Comparison of ENCODE assay signal across 14 mouse cellular contexts in genomic region chrX:72644691-72645090, GRCm38 (mm10). TPM values are rescaled to one million over a fixed set of nuclear protein-coding genes. Genes with fewer than 3 reads are reported as not detected.
DNase-seq lines count a peak whose midpoint lies in the region; ATAC-seq and TF ChIP-seq lines count a peak whose summit lies in the region.
"Had no signal": no experiment of that assay in that cellular context is flagged by ENCODE, and none has a peak within 500 bp of the region (broad histone marks: within the 10 kb centered on the region; RNA-seq: fewer than 3 reads in every experiment).

No protein-coding gene starts in this region.

- no peak overlapping the region for H3K9ac ChIP-seq in kidney, embryonic 15.5 days
- H3K9ac ChIP-seq: limb, embryonic 15.5 days; neural tube, embryonic 15.5 days had no signal

- intact Hi-C loops in gastrocnemius, adult 2 months (cut with DNase I) = no loop called here

- TF ChIP-seq CTCF in E14TG2a.4 (conservative IDR thresholded peaks at IDR 0.05; ENCODE audit: low read length) = peak; percentile 23
- no peak for TF ChIP-seq CTCF in gastrocnemius, adult 2 months (IDR thresholded peaks at IDR 0.05)

- H3K4me1 ChIP-seq in kidney, embryonic 15.5 days = no peaks in the 10 kb centered on the region
- no peaks in the 10 kb centered on the region for H3K4me1 ChIP-seq in E14TG2a.4 (replicated peaks; ENCODE audit: low read depth, low read length)
- H3K4me1 ChIP-seq: limb, embryonic 15.5 days; neural tube, embryonic 15.5 days had no signal

- no peak overlapping the region for H3K4me2 ChIP-seq in kidney, embryonic 15.5 days
- H3K4me2 ChIP-seq: limb, embryonic 15.5 days; neural tube, embryonic 15.5 days had no signal

- no peaks in the 10 kb centered on the region for H3K36me3 ChIP-seq in kidney, embryonic 15.5 days
- no peaks in the 10 kb centered on the region for H3K36me3 ChIP-seq in E14TG2a.4 (ENCODE audit: insufficient read depth, low read length)
- H3K36me3 ChIP-seq: limb, embryonic 15.5 days; neural tube, embryonic 15.5 days had no signal

- DNase-seq in kidney, adult 9 months = peak; percentile 0
- DNase-seq in 416B (ENCODE audit: low read depth) = peak; percentile 9
- DNase-seq in embryo, embryonic 10.5 days (ENCODE audit: low spot score) = peak; percentile 15
- DNase-seq in thymus, postnatal 25 days = no peak
- no peak for DNase-seq in gastrocnemius, adult 2 months
- DNase-seq: adrenal gland, postnatal 25 days; layer of hippocampus, postnatal 36 days had no signal

- no peaks in the 10 kb centered on the region for H3K9me3 ChIP-seq in kidney, embryonic 15.5 days (replicated peaks)
- H3K9me3 ChIP-seq in E14TG2a.4 (ENCODE audit: low read length) = no peaks in the 10 kb centered on the region
- H3K9me3 ChIP-seq: limb, embryonic 15.5 days; neural tube, embryonic 15.5 days had no signal

- 43% methylated on average over 2 of the region's 2 CpGs for WGBS in kidney, embryonic 15.5 days

- no peak overlapping the region for H3K4me3 ChIP-seq in kidney, embryonic 15.5 days (replicated peaks)
- H3K4me3 ChIP-seq in E14TG2a.4 (replicated peaks; ENCODE audit: low read length) = no peak overlapping the region
- no peak overlapping the region for H3K4me3 ChIP-seq in gastrocnemius, adult 2 months
- H3K4me3 ChIP-seq: limb, embryonic 15.5 days; neural tube, embryonic 15.5 days had no signal

- H3K27me3 ChIP-seq in kidney, embryonic 15.5 days = no peaks in the 10 kb centered on the region; the same call in 1 of the 2 replicates
- no peaks in the 10 kb centered on the region for H3K27me3 ChIP-seq in E14TG2a.4 (ENCODE audit: insufficient read depth, low read length)
- H3K27me3 ChIP-seq: limb, embryonic 15.5 days; neural tube, embryonic 15.5 days had no signal

- no peak overlapping the region for H3K27ac ChIP-seq in kidney, embryonic 15.5 days
- H3K27ac ChIP-seq in gastrocnemius, adult 2 months = no peak overlapping the region
- H3K27ac ChIP-seq: limb, embryonic 15.5 days; neural tube, embryonic 15.5 days had no signal

- no peak for ATAC-seq in kidney, embryonic 15.5 days (replicated peaks; ENCODE audit: low FRiP score)
- ATAC-seq: forebrain, embryonic 16.5 days had no signal

RNA-seq across cellular contexts. Expression of gene Gabra3, which starts 12.0 kb away (rescaled TPM):
- polyA plus RNA-seq in kidney, embryonic 15.5 days (2015; fragmentation: Nextera tagmentation; extraction: Ambion mirVana) = 2.6 TPM in 2 replicates
- total RNA-seq in gastrocnemius, adult 2 months (2021) = under 1 TPM; 0.23 to 0.56 TPM
- total RNA-seq: granulocyte monocyte progenitor cell, adult 5-6 weeks; hematopoietic stem cell, adult 5-6 weeks had no signal

Comparison
In these comparisons a context has a peak if more than half of its experiments do, and no peak if none do; other contexts are left out.
1. DNase-seq: peak in kidney, adult 9 months (single experiment), 416B (single experiment) and embryo, embryonic 10.5 days (single experiment); none in thymus, postnatal 25 days (single experiment) and gastrocnemius, adult 2 months (single experiment).